Mouse (Mus musculus): ENCODE results near the gene Flnc.

Flnc gene

GRCm38 (mm10) chr6:29494101-29494500, 61.0 kb downstream of the Flnc start:
- peak; percentile 17 for DNase-seq

- DNase-seq: no peak
Observed at GRCm38 (mm10) chr6:29496270-29496669, 63.2 kb downstream of the Flnc start.

- DNase-seq: no peak
Observed at GRCm38 (mm10) chr6:29497791-29498190, 64.7 kb downstream of the Flnc start.

GRCm38 (mm10) chr6:29500177-29500576, 67.1 kb downstream of the Flnc start:
- no peak for DNase-seq

GRCm38 (mm10) chr6:29500810-29501209, 67.8 kb downstream of the Flnc start:
- DNase-seq: no peak

GRCm38 (mm10) chr6:29501599-29501998, 68.5 kb downstream of the Flnc start:
- no peak for DNase-seq

DNA sequence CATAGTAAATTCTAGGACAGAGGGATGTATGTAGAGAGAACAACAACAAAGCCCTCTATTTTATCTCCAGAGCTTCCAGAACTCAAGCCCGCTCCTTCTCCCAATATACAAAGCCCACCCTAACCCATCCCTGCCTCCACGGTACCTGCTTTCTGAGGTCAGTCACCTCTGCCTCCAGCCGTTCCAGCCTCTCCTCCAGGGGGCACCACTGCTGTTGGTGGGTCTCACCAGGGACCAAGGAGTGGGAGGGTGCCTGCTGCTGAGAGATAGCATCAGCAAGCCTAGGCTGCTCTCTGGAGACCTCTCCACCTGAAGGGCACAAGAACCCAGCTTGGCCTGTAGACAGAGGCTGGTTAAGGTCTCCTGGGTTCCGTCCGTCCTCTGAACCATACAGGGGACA, 72.4 kb downstream of the Flnc start:
- no peak for DNase-seq

DNA sequence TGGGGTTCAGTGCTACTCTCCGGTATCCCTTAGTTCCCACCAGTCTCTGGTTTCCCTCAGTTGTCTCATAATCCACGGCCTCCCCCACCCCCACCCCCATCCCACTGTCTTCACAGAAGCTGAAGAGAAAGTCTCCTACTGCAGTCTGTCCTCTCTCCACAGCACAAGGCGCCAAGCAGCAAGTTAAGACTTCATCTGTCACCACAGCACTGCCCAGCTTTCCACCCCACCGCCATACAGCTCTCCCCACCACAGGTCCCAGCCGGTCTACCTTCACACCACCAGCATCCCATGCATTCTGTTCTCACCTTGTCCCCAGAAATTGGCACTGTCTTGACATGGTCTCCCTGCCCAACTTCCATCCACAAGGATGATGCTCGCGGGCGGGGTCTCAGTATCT, 73.8 kb downstream of the Flnc start:
- DNase-seq: no peak

DNA sequence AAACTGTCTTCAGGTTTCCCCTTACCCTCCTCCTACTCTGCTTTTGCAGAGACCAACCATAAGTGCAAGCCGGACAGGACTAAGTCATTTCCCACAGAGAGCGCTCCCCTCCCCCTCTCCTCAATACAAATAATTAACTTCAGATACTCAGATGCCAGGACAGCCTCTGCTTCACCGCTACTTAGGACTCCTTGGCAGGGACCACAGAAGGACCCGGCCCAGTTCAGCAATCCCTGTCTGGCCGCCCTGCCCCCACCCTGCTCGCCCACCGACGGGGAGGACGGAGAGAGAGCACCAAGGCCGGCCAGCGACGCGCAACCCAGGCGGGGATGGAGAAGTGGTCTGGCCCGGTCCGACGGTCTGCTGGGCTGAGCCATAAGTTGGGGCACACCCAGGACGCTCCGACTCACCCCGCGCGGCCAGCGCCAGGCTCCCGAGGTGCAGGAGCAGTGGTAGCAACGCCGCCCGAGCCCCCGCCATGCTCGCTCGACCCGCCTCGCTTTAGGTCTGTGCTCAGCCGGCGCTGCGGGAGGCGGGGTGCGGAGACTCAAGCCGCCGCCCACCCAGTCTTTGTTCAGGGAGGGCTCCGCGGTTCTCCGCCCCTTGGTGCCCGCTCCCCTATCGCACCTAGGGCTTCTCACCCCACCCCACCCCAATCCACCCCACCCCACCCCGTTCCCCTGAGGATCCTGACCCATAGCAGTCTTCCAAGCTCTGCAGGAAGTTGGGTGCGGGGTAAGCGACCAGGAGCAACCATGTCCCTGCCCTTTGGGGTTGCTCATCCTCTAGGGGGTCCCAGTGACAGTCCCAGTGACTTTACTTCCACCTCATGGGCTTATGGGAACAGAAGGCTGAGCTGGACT, 74.6 kb downstream of the Flnc start, which contains the start of gene Kcp:
TSS of gene Kcp (minus strand) at position 506 of the 863 bp plus-strand sequence.
- DNase-seq: peak; percentile 31

GRCm38 (mm10) chr6:29509086-29509485, 76.0 kb downstream of the Flnc start:
- DNase-seq: no peak

Data from right cerebral cortex, postnatal 4 days (tissue).